Comparison of ENCODE assay signal across 11 mouse cellular contexts in genomic region chr2:180289440-180290108, GRCm38 (mm10). TPM values are rescaled to one million over a fixed set of nuclear protein-coding genes. Genes with fewer than 3 reads are reported as not detected.
DNase-seq lines count a peak whose midpoint lies in the region; ATAC-seq and TF ChIP-seq lines count a peak whose summit lies in the region.
"Had no signal": no experiment of that assay in that cellular context is flagged by ENCODE, and none has a peak within 500 bp of the region (broad histone marks: within the 10 kb centered on the region; RNA-seq: fewer than 3 reads in every experiment).

Rbbp8nl (minus strand) TSS chr2:180289879.

- peak within 1 kb of the TSS; percentile 52 for H3K9ac ChIP-seq in embryonic facial prominence, embryonic 13.5 days
- H3K9ac ChIP-seq in liver, embryonic 12.5 days = no peak within 1 kb of the TSS
- H3K9ac ChIP-seq: forebrain, embryonic 15.5 days; neural tube, embryonic 13.5 days had no signal

- peak within 1 kb of the TSS; percentile 46 for H3K4me2 ChIP-seq in embryonic facial prominence, embryonic 13.5 days
- H3K4me2 ChIP-seq in liver, embryonic 12.5 days = no peak within 1 kb of the TSS
- H3K4me2 ChIP-seq: forebrain, embryonic 15.5 days; neural tube, embryonic 13.5 days had no signal

- TF ChIP-seq CTCF in layer of hippocampus, adult 2 months (conservative IDR thresholded peaks at IDR 0.05) = no peak

- ATAC-seq in embryonic facial prominence, embryonic 13.5 days (ENCODE audit: insufficient number of reproducible peaks, insufficient read depth, low FRiP score, low TSS enrichment, low read depth) = peak; percentile 34; the same call in 1 of the 2 replicates
- no peak for ATAC-seq in liver, embryonic 12.5 days
- ATAC-seq in CD4-positive, CD25-positive, alpha-beta regulatory T cell, adult 4 months = no peak
- ATAC-seq: forebrain, embryonic 15.5 days had no signal

- peaks cover 13% of the 10 kb centered on the region; the same call in 1 of the 2 replicates for H3K4me1 ChIP-seq in embryonic facial prominence, embryonic 13.5 days
- H3K4me1 ChIP-seq in liver, embryonic 12.5 days = peaks cover 2% of the 10 kb centered on the region; the same call in 1 of the 2 replicates
- H3K4me1 ChIP-seq: forebrain, embryonic 15.5 days; neural tube, embryonic 13.5 days had no signal

- no peaks in the 10 kb centered on the region for H3K36me3 ChIP-seq in embryonic facial prominence, embryonic 13.5 days
- H3K36me3 ChIP-seq in liver, embryonic 12.5 days = no peaks in the 10 kb centered on the region
- H3K36me3 ChIP-seq: forebrain, embryonic 15.5 days; neural tube, embryonic 13.5 days had no signal

- H3K9me3 ChIP-seq in embryonic facial prominence, embryonic 13.5 days = no peaks in the 10 kb centered on the region
- H3K9me3 ChIP-seq in liver, embryonic 12.5 days (replicated peaks) = no peaks in the 10 kb centered on the region
- H3K9me3 ChIP-seq: forebrain, embryonic 15.5 days; neural tube, embryonic 13.5 days had no signal

- peak; percentile 54 for DNase-seq in R1 (ENCODE audit: low read depth, low spot score)
- peak; percentile 70 to 84 for DNase-seq in kidney, postnatal 25 days
- peak; percentile 29 for DNase-seq in mesoderm, embryonic 11.5 days (ENCODE audit: low read depth, low spot score)
- DNase-seq in layer of hippocampus, adult 2 months (ENCODE audit: low spot score in 2 of 2) = no peak
- DNase-seq: thymus, postnatal 14 days had no signal

- H3K27me3 ChIP-seq in embryonic facial prominence, embryonic 13.5 days = no peaks in the 10 kb centered on the region
- H3K27me3 ChIP-seq in liver, embryonic 12.5 days (replicated peaks) = peaks cover under 1% of the 10 kb centered on the region
- H3K27me3 ChIP-seq: forebrain, embryonic 15.5 days; neural tube, embryonic 13.5 days had no signal

- H3K27ac ChIP-seq in embryonic facial prominence, embryonic 13.5 days = peak within 1 kb of the TSS; percentile 74
- H3K27ac ChIP-seq in liver, embryonic 12.5 days = no peak within 1 kb of the TSS
- no peak within 1 kb of the TSS for H3K27ac ChIP-seq in layer of hippocampus, adult 2 months
- H3K27ac ChIP-seq: forebrain, embryonic 15.5 days; neural tube, embryonic 13.5 days had no signal

- peak within 1 kb of the TSS; percentile 25 for H3K4me3 ChIP-seq in embryonic facial prominence, embryonic 13.5 days
- no peak within 1 kb of the TSS for H3K4me3 ChIP-seq in liver, embryonic 12.5 days
- no peak within 1 kb of the TSS for H3K4me3 ChIP-seq in layer of hippocampus, adult 2 months
- H3K4me3 ChIP-seq: forebrain, embryonic 15.5 days; neural tube, embryonic 13.5 days had no signal

- 20% methylated on average over 16 of the region's 16 CpGs for WGBS in embryonic facial prominence, embryonic 13.5 days
- whole genome bisulfite sequencing in liver, embryonic 12.5 days (ENCODE audit: insufficient replicate concordance) = 40% methylated on average over 16 of the region's 16 CpGs

RNA-seq across cellular contexts. Expression of gene Rbbp8nl, which starts in this region (rescaled TPM):
- polyA plus RNA-seq in embryonic facial prominence, embryonic 13.5 days (2015; fragmentation: Nextera tagmentation; extraction: Ambion mirVana) = 1.6 and 1.7 TPM in 2 replicates
- polyA plus RNA-seq in liver, embryonic 12.5 days (2016; fragmentation: Nextera tagmentation; extraction: Ambion mirVana) = not detected in 2 replicates
- polyA plus RNA-seq in CD4-positive, CD25-positive, alpha-beta regulatory T cell, adult 4 months (2017; shearing (Covaris generic)) = not detected
- total RNA-seq in layer of hippocampus, adult 2 months (2021) = not detected
- total RNA-seq: layer of hippocampus, postnatal 25 days had no signal
- polyA plus RNA-seq: forebrain, embryonic 15.5 days; neural tube, embryonic 13.5 days had no signal

Comparison
In these comparisons a context has a peak if more than half of its experiments do, and no peak if none do; other contexts are left out.
1. DNase-seq: peak in R1 (single experiment), kidney, postnatal 25 days (2 of 2) and mesoderm, embryonic 11.5 days (single experiment); none in layer of hippocampus, adult 2 months (0 of 2).